Mouse (Mus musculus): ENCODE results near the gene Psme2b. TPM values are rescaled to one million over a fixed set of nuclear protein-coding genes. Genes with fewer than 3 reads are reported as not detected.
"Not testable (repeated sequence)": the region's sequence is repeated elsewhere in the genome, so short reads cannot be mapped to it uniquely, and the experiment has no call there.

Gene Psme2b
- polyA plus RNA-seq, 1 experiment: 3.0 TPM

DNA sequence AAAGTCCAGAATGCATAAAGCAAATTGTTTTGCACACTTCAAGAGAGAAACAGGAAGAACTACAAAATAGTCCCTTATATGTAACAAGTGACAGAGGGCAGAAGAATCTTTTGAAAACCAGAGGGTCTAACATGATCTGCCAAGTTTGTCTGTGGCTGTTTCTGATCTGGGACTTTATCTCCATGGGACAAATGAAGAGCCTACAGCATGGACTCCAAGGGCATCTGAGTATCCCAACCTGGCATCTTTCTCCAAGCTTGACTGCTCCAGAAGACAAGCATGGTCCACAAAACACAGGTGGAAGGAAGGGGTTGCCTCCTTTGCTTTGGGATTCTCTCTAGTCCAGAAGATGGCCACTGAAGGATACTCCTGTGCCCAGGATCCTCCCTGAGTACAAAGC, 19.6 kb downstream of the Psme2b start:
- not testable (repeated sequence) for H3K27me3 ChIP-seq (replicated peaks); H3K4me3 ChIP-seq (replicated peaks); H3K36me3 ChIP-seq (replicated peaks; ENCODE audit: low read length); H3K9me3 ChIP-seq
- H3K4me1 ChIP-seq: peaks cover 10% of the 10 kb centered on the region

DNA sequence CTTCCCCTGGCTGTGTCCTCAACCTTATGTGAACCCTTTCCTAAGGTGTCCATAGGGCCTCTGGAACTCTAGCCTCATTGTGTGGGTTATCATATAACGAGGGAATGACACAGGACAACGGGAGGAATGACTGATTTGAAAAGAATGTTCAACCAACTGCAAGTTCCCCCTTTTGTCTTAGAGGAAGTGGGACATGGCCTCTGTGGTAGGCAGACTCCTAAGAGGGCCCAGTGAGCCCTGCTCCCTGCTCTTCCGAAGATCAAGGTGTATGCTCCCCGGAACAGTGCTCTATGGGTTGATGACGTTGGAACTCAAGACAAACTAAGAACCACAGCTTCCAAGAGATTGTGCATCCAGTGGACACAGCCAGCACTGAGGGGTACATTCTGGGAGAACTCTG, 22.2 kb downstream of the Psme2b start:
- H3K9me3 ChIP-seq; H3K36me3 ChIP-seq (replicated peaks; ENCODE audit: low read length); H3K4me3 ChIP-seq (replicated peaks); H3K27me3 ChIP-seq (replicated peaks): not testable (repeated sequence)
- H3K4me1 ChIP-seq: peaks cover 10% of the 10 kb centered on the region

DNA sequence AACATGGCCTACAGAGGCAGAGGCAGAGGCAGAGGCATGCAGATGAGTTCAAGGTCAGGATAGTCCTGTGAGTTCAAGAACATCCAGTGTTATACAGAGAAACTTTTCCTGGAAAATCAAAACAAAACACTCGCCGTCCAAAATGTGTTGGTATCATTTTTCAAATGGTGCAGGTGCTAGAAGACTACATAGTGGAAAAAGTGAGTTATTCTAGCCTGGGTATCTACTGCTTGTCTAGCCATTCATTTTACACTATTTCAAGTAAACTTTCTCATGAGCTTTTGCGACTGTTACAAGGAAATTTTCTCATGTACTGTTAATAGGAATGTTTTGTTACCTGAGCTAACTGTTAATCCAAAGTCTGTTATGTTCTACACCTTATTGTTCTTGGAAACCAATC, 27.6 kb downstream of the Psme2b start:
- TF ChIP-seq GATA1 (IDR thresholded peaks at IDR 0.05; ENCODE audit: borderline replicate concordance, low read length): no peak
- TF ChIP-seq FLI1 (IDR thresholded peaks at IDR 0.05; ENCODE audit: low read length): no peak
- H3K9me3 ChIP-seq: no peaks in the 10 kb centered on the region
- no peak overlapping the region for H3K4me3 ChIP-seq (replicated peaks)
- H3K27me3 ChIP-seq (replicated peaks): no peaks in the 10 kb centered on the region
- no peaks in the 10 kb centered on the region for H3K36me3 ChIP-seq (replicated peaks; ENCODE audit: low read length)
- H3K4me1 ChIP-seq: 0 out of 2 replicates have a peak, but pooled peaks cover 3% of the 10 kb centered on the region

DNA sequence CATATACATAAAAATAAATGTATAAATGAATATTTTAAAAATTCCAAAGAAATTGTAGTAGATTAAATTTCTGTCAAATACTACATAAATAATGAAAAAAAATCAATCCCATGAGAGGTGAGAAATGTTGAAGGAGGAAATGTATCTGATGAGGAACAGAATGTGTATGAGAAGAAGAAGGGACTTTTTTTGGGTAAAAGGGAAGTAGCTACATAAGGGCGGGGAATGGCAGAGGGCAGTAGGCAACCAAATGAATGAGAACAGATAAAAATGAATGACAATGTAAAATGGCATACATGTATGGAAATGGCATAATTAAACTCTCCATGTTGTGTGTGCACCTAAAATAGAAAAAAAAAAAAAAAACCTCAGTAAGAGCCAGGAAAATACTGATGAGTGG, 32.4 kb downstream of the Psme2b start:
- H3K36me3 ChIP-seq (replicated peaks; ENCODE audit: low read length): no peaks in the 10 kb centered on the region
- H3K4me3 ChIP-seq (replicated peaks): no peak overlapping the region
- no peak for TF ChIP-seq FLI1 (IDR thresholded peaks at IDR 0.05; ENCODE audit: low read length)
- no peak for TF ChIP-seq GATA1 (IDR thresholded peaks at IDR 0.05; ENCODE audit: borderline replicate concordance, low read length)
- H3K9me3 ChIP-seq: no peaks in the 10 kb centered on the region
- H3K27me3 ChIP-seq (replicated peaks): no peaks in the 10 kb centered on the region
- H3K4me1 ChIP-seq: peaks cover 6% of the 10 kb centered on the region

DNA sequence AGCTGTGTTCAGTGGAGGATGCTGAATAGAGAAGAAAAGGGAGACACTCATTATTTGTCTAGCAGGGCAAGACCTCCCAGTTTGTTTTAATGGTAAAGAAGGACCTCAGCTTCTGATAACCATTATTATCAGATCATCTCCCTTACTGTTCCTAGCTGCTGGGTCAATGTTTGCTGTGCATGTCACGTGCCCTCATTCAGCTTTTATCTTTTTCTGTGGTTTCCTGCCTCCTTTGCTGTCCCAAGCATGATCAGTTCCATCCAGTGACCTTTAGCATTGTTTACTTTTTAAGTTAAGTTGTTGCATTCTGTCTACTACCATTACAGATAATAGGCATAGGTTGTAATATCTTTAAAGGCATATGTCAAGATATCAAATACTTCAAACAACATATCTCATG, 37.5 kb downstream of the Psme2b start:
- TF ChIP-seq FLI1 (IDR thresholded peaks at IDR 0.05; ENCODE audit: low read length) (no peak), GATA1 (IDR thresholded peaks at IDR 0.05; ENCODE audit: borderline replicate concordance, low read length) (no peak)
- H3K9me3 ChIP-seq: no peaks in the 10 kb centered on the region
- H3K36me3 ChIP-seq (replicated peaks; ENCODE audit: low read length): no peaks in the 10 kb centered on the region
- H3K27me3 ChIP-seq (replicated peaks): peaks cover 3% of the 10 kb centered on the region
- H3K4me1 ChIP-seq: peaks cover 11% of the 10 kb centered on the region
- no peak overlapping the region for H3K4me3 ChIP-seq (replicated peaks)

DNA sequence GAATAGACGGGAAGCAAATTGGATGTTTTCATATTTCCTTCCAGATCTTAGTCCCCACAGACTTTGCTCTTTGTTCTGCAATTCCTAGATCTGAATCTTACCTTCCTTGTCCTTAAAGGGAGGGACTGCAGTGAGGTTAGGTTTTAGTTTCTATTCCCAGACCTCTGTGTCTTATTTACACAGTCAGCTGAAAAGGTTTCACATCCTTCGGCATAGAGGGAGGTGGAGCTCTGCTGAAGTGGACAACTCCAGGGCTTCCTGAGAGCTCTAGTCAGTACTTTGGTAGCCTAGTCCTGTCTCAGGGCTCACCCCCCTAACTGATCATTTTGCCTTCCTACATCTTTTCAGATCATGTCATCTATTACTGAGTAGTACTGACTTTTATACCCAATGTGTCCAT, 44.0 kb downstream of the Psme2b start, which contains the start of gene Gm5431:
Gene Gm5431, minus strand, starts transcription at position 194 of the 400 bp plus-strand sequence.
- Histone ChIP-seq H3K36me3 (replicated peaks; ENCODE audit: low read length) (no peaks in the 10 kb centered on the region), H3K27me3 (replicated peaks) (peaks cover 3% of the 10 kb centered on the region), H3K4me3 (replicated peaks) (peak within 1 kb of the TSS; percentile 66), H3K9me3 (no peaks in the 10 kb centered on the region), H3K4me1 (peaks cover 30% of the 10 kb centered on the region)
- TF ChIP-seq GATA1 (IDR thresholded peaks at IDR 0.05; ENCODE audit: borderline replicate concordance, low read length) (no peak), FLI1 (IDR thresholded peaks at IDR 0.05; ENCODE audit: low read length) (no peak)

DNA sequence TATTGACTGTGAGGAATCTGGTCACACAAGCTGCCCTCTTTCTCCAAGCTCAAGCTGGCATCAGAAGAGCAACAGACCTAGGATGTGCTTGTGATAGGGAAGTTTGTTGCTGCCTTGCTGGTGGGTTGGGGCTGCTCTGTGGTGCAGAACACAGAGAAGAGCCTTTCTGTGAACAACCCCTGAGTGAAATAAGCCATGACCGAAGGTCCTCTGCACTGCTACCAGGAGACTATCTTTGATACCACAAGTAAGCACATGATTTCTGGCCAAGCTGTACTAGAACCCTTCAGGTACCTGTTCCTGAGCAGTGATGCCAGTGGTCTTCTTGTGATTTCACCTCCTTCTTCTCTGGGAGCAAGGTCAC, 44.4 kb downstream of the Psme2b start:
- not testable (repeated sequence) for H3K27me3 ChIP-seq (replicated peaks); H3K36me3 ChIP-seq (replicated peaks; ENCODE audit: low read length); H3K9me3 ChIP-seq
- peaks cover 30% of the 10 kb centered on the region for H3K4me1 ChIP-seq
- H3K4me3 ChIP-seq (replicated peaks): peak overlapping the region; percentile 66

DNA sequence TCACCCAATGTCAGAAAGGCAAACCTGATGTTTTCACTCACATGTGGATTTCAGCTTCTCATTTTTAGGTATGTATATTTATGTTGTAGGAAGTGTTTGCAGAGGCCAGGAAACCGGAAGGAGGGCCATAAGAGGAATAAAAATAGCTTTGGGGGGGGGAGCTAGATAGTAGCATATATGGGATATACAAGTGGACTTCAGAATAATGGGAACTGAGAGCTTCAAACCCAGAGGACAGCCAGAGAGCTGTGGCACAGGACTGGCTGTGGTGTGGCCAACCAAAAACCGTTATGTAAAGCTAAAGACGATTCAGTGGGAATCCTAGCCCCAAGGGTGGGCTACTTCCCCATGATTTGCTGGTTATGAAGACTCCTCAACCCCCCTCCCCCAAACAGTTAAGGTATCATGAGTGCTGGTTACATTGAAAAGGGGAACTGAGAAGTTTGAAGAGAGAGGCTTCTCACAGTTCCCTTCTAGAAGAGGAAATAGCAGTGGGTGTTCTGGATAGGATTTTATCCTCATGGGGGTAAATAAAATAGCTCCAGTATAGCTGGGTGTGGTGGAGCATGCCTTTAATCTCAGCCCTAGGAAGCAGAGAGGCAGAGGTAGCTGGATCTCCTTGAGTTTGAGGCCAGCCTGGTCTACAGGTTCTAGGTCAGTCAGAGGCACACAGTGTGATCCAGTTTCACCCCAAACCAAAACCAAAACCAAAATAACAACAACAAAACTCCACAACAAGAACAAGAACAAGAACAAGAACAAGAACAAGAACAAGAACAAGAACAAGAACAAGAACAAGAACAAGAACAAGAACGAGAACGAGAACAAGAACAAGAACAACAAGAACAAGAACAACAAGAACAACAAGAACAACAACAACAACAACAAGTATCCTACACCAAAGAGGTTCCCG, 45.1 kb downstream of the Psme2b start:
- not testable (repeated sequence) for H3K9me3 ChIP-seq; H3K36me3 ChIP-seq (replicated peaks; ENCODE audit: low read length); H3K27me3 ChIP-seq (replicated peaks); H3K4me3 ChIP-seq (replicated peaks)
- H3K4me1 ChIP-seq: peaks cover 30% of the 10 kb centered on the region

DNA sequence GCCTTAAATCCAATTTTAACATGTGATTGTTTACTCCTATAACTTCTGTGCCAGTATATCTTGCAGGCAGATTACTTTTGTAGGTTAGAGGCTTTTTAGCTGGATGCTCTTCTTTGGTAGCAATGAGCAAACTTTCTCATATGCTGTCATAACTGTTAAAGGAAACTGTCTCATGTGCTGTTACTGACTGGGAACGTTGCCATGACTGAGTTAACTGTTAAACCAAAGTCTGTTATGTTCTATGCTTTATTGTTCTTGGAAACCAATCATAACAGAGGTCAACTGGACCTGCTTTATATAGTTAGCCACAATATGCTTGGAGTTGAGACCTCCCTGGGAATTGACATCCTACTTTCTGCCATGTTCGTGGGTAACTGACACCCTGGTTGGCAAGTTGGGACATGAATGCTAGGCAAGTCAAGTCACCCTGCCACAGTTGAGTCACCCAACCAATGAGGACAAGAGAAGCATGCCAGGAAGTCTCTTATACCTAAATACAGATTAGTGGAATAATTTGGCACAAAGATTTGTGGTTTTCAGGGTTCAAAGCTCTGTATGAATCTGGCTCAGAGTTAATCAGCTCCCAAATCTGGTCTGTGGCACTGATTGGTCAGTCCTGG, 47.1 kb downstream of the Psme2b start:
- no peaks in the 10 kb centered on the region for H3K27me3 ChIP-seq (replicated peaks)
- peaks cover 27% of the 10 kb centered on the region for H3K4me1 ChIP-seq
- no peaks in the 10 kb centered on the region for H3K36me3 ChIP-seq (replicated peaks; ENCODE audit: low read length)
- TF ChIP-seq GATA1 (IDR thresholded peaks at IDR 0.05; ENCODE audit: borderline replicate concordance, low read length) (no peak), FLI1 (IDR thresholded peaks at IDR 0.05; ENCODE audit: low read length) (no peak)
- no peak overlapping the region for H3K4me3 ChIP-seq (replicated peaks)
- no peaks in the 10 kb centered on the region for H3K9me3 ChIP-seq

Other genes with a start within 250 kb of the Psme2b start
- 2,725 and 4,464 TPM in 2 replicates for gene Rack1, start 145.9 kb downstream of the Psme2b start, polyA plus RNA-seq (2012; ENCODE audit: insufficient read depth, low replicate concordance)
- 18.6 and 56.2 TPM in 2 replicates for gene Trim41, start 128.8 kb downstream of the Psme2b start, polyA plus RNA-seq (2012; ENCODE audit: insufficient read depth, low replicate concordance)
- 1.6 and 5.7 TPM in 2 replicates for gene Trim7, start 120.0 kb downstream of the Psme2b start, polyA plus RNA-seq (2012; ENCODE audit: insufficient read depth, low replicate concordance)
- gene Gm12184, start 119.5 kb downstream of the Psme2b start, polyA plus RNA-seq (2012; ENCODE audit: insufficient read depth, low replicate concordance): 18.6 and 145 TPM in 2 replicates
- gene Irgm1, start 74.5 kb downstream of the Psme2b start, polyA plus RNA-seq (2012; ENCODE audit: insufficient read depth, low replicate concordance): 5.0 TPM in 1 of 2 replicates, not detected in the other
- 0.45 TPM in 1 of 2 replicates, not detected in the other for gene Gm5431, start 44.0 kb downstream of the Psme2b start, polyA plus RNA-seq (2012; ENCODE audit: insufficient read depth, low replicate concordance)
- 0.21 TPM in 1 of 2 replicates, not detected in the other for gene Olfr56, start 32.7 kb upstream of the Psme2b start, polyA plus RNA-seq (2012; ENCODE audit: insufficient read depth, low replicate concordance)
- gene 9930111J21Rik1, start 33.2 kb upstream of the Psme2b start, polyA plus RNA-seq (2012; ENCODE audit: insufficient read depth, low replicate concordance): 0.18 TPM in 1 of 2 replicates, not detected in the other
- not detected in 2 replicates for gene Gm12185, start 46.0 kb upstream of the Psme2b start, polyA plus RNA-seq (2012; ENCODE audit: insufficient read depth, low replicate concordance)
- gene Tgtp1, start 48.0 kb upstream of the Psme2b start, polyA plus RNA-seq (2012; ENCODE audit: insufficient read depth, low replicate concordance): 0.22 TPM in 1 of 2 replicates, not detected in the other
- gene 9930111J21Rik2, start 105.1 kb upstream of the Psme2b start, polyA plus RNA-seq (2012; ENCODE audit: insufficient read depth, low replicate concordance): 0.57 TPM in 1 of 2 replicates, not detected in the other
- gene Tgtp2, start 118.0 kb upstream of the Psme2b start, polyA plus RNA-seq (2012; ENCODE audit: insufficient read depth, low replicate concordance): 0.45 TPM in 1 of 2 replicates, not detected in the other
- 6.0 and 6.4 TPM in 2 replicates for gene Ifi47, start 130.4 kb upstream of the Psme2b start, polyA plus RNA-seq (2012; ENCODE audit: insufficient read depth, low replicate concordance)
- gene Olfr1396, start 168.7 kb upstream of the Psme2b start, polyA plus RNA-seq (2012; ENCODE audit: insufficient read depth, low replicate concordance): not detected in 2 replicates
- not detected in 2 replicates for gene Olfr1395, start 196.1 kb upstream of the Psme2b start, polyA plus RNA-seq (2012; ENCODE audit: insufficient read depth, low replicate concordance)
- gene Olfr1394, start 208.2 kb upstream of the Psme2b start, polyA plus RNA-seq (2012; ENCODE audit: insufficient read depth, low replicate concordance): not detected in 2 replicates
- 7.0 and 7.1 TPM in 2 replicates for gene Btnl9, start 241.0 kb upstream of the Psme2b start, polyA plus RNA-seq (2012; ENCODE audit: insufficient read depth, low replicate concordance)